Mouse (Mus musculus): Measurements from ENCODE around the gene Pcnx2. TPM values are rescaled to one million over a fixed set of nuclear protein-coding genes. Genes with fewer than 3 reads are reported as not detected.

Pcnx2 gene
- polyA plus RNA-seq (2017; shearing (Covaris generic)), result under 1 TPM; 0.44 to 0.74 (median 0.61) TPM

- ATAC-seq, result no peak
Observed at GRCm38 (mm10) chr8:125897868-125898788, at the start of gene Pcnx2. Gene Pcnx2 (minus strand): TSS chr8:125898317.

GRCm38 (mm10) chr8:125944511-125944910 lies 46.4 kb upstream of the Pcnx2 start:
- ATAC-seq, result no peak

DNA sequence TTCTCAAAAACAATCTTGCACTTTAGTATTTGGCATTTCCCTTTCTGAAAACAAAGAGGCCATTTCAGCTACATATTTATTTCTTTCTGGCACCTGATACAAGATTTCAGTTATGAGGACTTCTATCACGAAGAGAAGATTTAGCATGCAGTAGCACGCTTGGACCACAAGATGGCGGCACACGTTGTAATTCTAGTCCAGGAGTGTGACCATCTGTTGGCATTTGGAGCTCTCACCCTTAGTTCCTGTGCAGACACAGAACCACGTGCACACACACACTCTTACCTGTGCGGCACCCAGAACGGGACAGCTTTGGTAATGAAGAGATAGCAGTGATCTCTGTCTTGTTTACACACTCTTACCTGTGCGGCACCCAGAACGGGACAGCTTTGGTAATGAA lies 37.5 kb upstream of the Pcnx2 start:
- ATAC-seq, result no peak

DNA sequence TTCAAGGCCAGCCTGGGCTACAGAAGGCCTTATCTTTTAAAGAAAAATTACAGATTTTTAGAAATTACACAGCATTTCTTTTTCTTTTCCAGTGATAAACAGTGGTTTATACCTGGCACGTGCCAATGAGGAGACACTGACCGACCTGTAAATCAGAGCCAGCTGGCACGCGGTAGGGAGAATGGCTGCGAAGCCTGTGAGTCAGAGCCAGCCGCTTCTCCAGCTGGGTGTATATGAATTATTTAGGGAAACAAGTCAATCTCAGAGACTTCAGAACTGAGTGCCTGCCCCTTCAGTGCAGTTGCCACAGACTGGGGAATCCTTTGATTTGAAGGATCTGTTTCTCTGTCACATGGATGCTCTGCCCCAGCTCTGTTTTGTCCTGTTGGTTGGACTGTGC lies 33.7 kb upstream of the Pcnx2 start:
- no peak for ATAC-seq

DNA sequence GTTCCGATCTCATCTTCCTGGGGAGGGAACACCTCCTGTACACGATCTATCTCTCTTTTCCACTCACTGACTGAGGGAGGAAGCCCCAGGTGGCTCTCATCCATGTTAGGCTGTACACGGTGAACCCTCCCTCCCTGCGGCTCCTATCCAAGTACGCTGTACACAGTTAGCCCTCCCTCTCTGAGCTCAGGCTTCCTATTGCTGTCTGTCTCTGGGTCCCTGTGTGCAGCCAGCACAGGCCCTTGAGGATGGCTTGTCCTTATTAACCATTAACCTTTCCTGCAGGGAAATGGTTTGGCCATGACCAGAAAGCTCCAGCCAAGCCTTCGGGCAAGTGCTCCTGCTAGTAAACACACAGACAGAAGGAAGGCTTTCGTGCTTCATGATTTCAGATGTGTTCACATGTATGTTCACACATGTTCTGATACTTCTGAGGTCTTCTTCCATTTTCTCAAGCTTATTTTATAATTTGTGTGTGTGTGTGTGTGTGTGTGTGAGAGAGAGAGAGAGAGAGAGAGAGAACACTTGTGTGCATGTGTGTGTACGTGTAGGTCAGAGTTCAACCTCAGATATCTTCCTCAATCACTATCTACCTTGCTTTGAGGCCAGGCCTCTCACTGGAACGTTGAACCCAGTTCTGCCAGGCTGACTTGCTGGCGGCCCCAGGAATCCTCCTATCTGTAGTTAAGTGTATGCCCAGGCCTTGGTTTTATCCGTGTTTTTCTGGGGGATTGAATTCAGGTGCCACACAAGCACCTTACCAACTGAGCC lies 32.3 kb upstream of the Pcnx2 start:
- no peak for ATAC-seq

DNA sequence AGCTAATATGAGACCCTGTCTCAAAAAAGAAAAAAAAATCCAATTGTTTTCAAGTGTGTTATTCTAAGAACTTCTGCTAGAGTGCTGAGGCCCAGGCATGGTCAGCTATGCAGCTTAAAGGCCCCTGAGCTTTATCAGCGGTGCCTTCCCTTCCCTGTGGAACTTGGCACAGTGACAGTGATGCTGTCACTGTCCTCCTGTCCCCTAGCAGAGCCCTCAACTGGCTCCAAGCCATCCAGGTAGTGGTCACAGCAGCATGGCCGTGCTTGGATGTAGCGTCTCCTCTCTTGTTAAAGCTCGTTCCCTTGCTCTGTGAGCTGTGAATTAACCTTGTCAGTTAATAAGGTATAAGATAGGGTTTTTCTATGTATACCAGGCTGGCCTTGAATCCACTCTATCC lies 28.5 kb upstream of the Pcnx2 start:
- no peak for ATAC-seq

DNA sequence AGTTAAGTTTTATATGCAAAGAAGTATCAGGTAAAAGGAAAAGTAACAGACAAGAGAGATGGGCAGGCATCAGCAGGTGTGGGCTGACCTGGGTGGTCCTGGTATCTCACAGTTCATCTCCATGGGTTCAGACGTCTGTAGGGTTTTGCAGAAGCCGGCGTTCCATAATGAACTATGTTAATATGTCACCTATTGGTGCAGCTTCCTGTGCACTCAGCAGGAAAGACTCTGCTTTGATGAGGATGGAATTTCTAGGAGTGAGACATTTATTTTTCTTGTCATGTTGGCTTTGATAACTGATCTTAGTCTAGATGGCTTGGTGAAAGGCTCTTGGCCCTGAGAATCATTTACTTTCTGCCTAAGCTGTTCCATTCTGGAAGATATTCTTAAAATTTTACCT lies 24.2 kb upstream of the Pcnx2 start:
- no peak for ATAC-seq

- ATAC-seq, result no peak
Observed at GRCm38 (mm10) chr8:125920761-125921160, 22.6 kb upstream of the Pcnx2 start.

- ATAC-seq, result no peak
Observed at GRCm38 (mm10) chr8:125920281-125920680, 22.2 kb upstream of the Pcnx2 start.

- no peak for ATAC-seq
Observed at GRCm38 (mm10) chr8:125919560-125919959, 21.4 kb upstream of the Pcnx2 start.

DNA sequence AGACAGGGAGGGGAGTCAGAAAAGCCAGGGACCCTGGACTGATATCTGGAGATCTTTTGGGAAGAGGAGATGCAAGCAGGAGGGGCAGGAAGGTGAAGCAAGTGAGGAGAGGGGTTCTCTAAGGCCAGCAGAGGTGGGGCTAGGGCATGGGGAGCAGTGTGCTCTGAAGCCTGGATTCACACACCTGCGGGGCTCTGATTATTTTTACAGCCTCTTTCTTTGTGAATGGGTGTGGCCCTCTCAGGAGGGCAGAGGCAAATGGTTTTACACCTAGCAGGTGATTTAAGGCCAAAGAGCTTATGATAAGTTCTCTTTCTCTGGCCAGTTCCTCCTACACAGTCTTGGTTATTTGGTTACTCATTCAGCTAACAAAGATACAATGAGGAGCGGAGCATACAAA lies 20.6 kb upstream of the Pcnx2 start:
- no peak for ATAC-seq

GRCm38 (mm10) chr8:125917013-125917412 lies 18.9 kb upstream of the Pcnx2 start:
- no peak for ATAC-seq

DNA sequence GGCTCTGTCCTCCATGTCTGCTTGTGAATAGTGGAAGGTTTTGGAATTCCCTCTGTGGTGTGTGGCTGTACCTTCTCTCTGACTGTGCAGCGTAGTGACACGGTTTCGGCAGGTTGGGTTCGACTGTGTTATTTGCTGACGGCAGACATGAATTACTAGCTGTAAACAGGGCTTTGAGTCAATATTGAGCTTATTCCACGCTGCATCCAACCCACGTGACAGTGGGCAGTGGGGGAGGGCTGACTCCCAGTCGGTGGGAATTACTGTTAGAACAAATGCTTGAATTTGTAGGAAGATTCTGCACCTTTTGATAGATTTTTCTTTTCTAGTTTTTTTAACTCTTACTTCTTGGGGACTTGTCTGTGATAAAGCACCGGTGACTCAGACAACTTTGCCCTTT lies 16.3 kb upstream of the Pcnx2 start:
- ATAC-seq, result no peak

GRCm38 (mm10) chr8:125913206-125913605 lies 15.1 kb upstream of the Pcnx2 start:
- ATAC-seq, result no peak

DNA sequence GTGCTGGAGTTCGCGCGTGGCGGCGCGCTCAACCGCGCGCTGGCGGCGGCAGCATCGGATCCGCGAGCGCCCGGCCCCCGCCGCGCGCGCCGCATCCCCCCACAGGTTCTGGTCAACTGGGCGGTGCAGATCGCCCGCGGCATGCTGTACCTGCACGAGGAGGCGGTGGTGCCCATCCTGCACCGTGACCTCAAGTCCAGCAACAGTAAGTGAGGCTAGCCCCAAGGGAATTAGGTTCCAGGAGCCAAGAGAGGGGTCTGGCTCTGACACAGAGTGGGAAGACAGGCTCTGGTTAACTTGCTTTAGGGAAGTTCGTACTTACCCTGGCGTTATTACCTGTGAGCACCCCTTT lies 13.1 kb upstream of the Pcnx2 start:
- ATAC-seq, result no peak

DNA sequence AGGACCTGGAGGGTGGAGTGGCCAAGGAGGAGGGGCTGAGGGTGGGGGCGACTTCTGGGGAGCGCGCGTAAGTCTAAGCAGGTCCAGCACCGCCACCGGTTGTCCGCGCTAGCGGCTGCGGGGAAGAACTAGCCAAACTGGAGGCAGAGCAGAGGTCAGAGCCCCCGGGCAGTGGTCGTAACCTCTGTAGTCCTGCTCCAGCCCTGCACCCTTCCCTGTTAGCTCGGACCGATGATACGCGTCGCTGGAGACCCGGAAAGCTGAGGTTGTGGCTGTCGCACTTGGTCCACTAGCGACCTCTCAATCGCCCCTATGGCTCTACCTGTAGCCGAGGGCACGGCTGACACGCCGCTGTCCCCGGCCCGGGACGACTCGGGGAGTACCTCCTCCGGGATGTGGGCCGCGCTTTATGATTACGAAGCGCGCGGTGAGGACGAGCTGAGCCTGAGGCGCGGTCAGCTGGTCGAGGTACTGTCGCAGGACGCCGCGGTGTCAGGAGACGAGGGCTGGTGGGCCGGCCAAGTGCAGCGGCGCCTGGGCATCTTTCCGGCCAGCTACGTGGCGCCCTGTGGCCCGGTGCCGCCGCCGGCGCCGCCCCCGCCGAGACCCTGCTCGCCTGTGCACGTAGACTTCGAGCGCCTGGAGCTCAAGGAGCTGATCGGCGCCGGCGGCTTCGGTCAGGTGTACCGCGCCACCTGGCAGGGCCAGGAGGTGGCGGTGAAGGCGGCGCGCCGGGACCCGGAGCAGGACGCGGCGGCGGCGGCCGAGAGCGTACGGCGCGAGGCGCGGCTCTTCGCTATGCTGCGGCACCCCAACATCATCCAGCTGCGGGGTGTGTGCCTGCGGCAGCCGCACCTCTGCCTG lies 12.5 kb upstream of the Pcnx2 start, which contains the start of gene Map3k21:
Map3k21 (plus strand) TSS at position 86 of the 864 bp plus-strand sequence.
- no peak for ATAC-seq

- no peak for ATAC-seq
Observed at GRCm38 (mm10) chr8:125909661-125910364, 11.7 kb upstream of the Pcnx2 start.

- ATAC-seq, result no peak
Observed at GRCm38 (mm10) chr8:125907311-125907710, 9.2 kb upstream of the Pcnx2 start.

GRCm38 (mm10) chr8:125905341-125905740 lies 7.2 kb upstream of the Pcnx2 start:
- no peak for ATAC-seq

DNA sequence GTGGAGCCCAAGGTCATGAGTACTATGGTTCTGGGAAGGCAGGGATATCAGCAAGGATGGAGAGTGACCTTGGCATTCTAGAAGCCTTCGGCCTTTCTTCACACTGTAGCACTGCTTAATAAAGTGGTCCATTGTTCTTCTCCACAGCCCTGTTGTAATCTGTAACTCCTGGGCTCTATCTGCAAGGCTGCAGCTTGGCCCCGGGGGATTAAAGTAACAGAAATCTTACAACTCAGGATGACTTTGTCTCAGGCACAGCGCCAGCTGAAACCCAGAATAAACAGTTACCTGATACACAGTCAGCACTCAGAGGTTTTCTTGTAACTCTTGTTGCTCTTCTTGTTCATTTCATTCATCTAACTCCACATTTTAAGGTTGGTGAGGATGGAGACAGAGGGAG lies 4.4 kb upstream of the Pcnx2 start:
- ATAC-seq, result no peak

DNA sequence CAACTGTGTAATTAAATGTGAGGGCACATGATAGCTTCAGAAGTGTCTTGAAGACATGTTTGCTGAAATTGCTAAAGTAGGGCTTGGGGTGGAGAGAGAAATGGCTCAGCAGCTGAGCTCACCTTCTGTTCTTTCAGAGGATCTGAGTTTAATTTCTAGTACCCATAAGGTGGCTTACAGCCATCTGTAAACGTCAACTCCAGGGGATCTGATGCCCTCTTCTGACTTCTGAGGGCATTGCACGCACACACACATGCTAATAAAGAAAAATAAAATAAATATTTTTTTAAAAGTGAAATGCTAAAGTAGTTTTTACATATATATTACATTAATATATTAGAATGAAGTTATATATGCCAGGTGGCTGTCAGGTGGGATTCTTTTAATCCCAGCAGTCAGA lies 3.0 kb upstream of the Pcnx2 start:
- ATAC-seq, result no peak

GRCm38 (mm10) chr8:125898899-125899298 lies 782 bp upstream of the Pcnx2 start:
- no peak for ATAC-seq
